Mouse (Mus musculus): ENCODE data around the gene Hrk.

DNA sequence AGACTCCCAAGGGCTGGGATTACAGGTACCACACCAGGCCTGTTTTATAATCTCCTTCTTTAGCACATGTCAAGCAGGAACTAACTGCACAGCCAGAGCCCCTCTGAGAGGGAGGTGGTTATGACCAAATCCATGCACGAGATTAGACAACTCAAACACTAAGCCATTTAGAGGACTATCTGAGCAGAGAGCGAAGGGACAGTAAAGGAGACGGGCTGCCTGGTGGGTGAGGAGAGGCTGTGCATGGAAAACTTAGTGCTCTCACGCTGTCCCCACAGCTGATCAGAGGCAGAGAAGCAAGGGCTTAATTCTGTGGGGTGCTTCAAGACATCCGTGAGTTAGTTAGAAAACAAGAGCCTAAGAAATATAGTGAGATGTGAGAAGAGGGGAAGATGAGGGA is 49.6 kb downstream of the Hrk start:
- TF ChIP-seq POLR2A (IDR thresholded peaks at IDR 0.05; ENCODE audit: borderline replicate concordance, extremely low read depth, insufficient read depth, insufficient read length, poor library complexity, severe bottlenecking) (no peak), CTCF (IDR thresholded peaks at IDR 0.05; ENCODE audit: borderline replicate concordance, extremely low read depth, insufficient read depth, insufficient read length) (no peak)

Measured in brain, embryonic 14.5 days (tissue).